Mouse (Mus musculus) brain, adult 2 months (tissue): ENCODE measurements around the gene Spop.
"Not testable (repeated sequence)": the region's sequence is repeated elsewhere in the genome, so short reads cannot be mapped to it uniquely, and the experiment has no call there.

ENCODE experiments used
- DNase-seq: peaks from one replicate; pipeline ENCODE4 v3.0.0; 2011; ENCODE audit warnings: low read depth, low spot score

The Spop gene

GRCm38 (mm10) chr11:95494374-95494773 lies 80.5 kb downstream of the Spop start:
- DNase-seq = peak; percentile 77

GRCm38 (mm10) chr11:95495883-95496282 lies 82.0 kb downstream of the Spop start:
- no peak for DNase-seq

- DNase-seq = no peak
Observed at GRCm38 (mm10) chr11:95497921-95498320, 84.0 kb downstream of the Spop start.

- DNase-seq = no peak
Observed at GRCm38 (mm10) chr11:95500412-95500811, 86.5 kb downstream of the Spop start.

GRCm38 (mm10) chr11:95500836-95501235 lies 87.0 kb downstream of the Spop start:
- peak; percentile 69 for DNase-seq

- not testable (repeated sequence) for DNase-seq
Observed at GRCm38 (mm10) chr11:95501826-95502225, 87.9 kb downstream of the Spop start.

GRCm38 (mm10) chr11:95503581-95504180 lies 89.8 kb downstream of the Spop start:
- DNase-seq = peak; percentile 33

GRCm38 (mm10) chr11:95504271-95504731 lies 90.4 kb downstream of the Spop start:
- DNase-seq = no peak

- DNase-seq = peak; percentile 85
Observed at GRCm38 (mm10) chr11:95507041-95507716, 93.3 kb downstream of the Spop start.

GRCm38 (mm10) chr11:95507785-95508184 lies 93.9 kb downstream of the Spop start:
- no peak for DNase-seq

- DNase-seq = no peak
Observed at GRCm38 (mm10) chr11:95508211-95508926, 94.5 kb downstream of the Spop start.

GRCm38 (mm10) chr11:95509126-95509717 lies 95.3 kb downstream of the Spop start:
- no peak for DNase-seq

GRCm38 (mm10) chr11:95510631-95511030 lies 96.8 kb downstream of the Spop start:
- DNase-seq = no peak

GRCm38 (mm10) chr11:95511919-95512318 lies 98.0 kb downstream of the Spop start:
- DNase-seq = no peak

- peak; percentile 67 for DNase-seq
Observed at GRCm38 (mm10) chr11:95512383-95512782, 98.5 kb downstream of the Spop start.

GRCm38 (mm10) chr11:95513461-95514297 lies 99.8 kb downstream of the Spop start:
- DNase-seq = no peak

GRCm38 (mm10) chr11:95514298-95514861 lies 100.5 kb downstream of the Spop start, which contains the start of gene Nxph3:
Nxph3 (minus strand) TSS chr11:95514570.
- DNase-seq = peak; percentile 71

- DNase-seq = no peak
Observed at GRCm38 (mm10) chr11:95515376-95516323, 101.8 kb downstream of the Spop start.

- DNase-seq = no peak
Observed at GRCm38 (mm10) chr11:95516491-95516911, 102.6 kb downstream of the Spop start.

- DNase-seq = no peak
Observed at GRCm38 (mm10) chr11:95517162-95517561, 103.3 kb downstream of the Spop start.
